Mouse (Mus musculus) left cerebral cortex, postnatal 25 days (tissue): Measurements from ENCODE around the gene Zap70. TPM values are rescaled to one million over a fixed set of nuclear protein-coding genes. Genes with fewer than 3 reads are reported as not detected.

Experiments used
- DNase-seq, 2 experiments: peaks; one replicate each; pipeline ENCODE4 v3.0.0; 2022; ENCODE audit warnings: low spot score in 2 of 2, mixed read lengths in 1 of 2
- intact Hi-C: fragments of 180-260 bp; cut with DNase I; formaldehyde crosslinking; loops from one replicate; pipeline ENCODE4 v1.15.1; 2025
- total RNA-seq, 2 experiments: library from RNA; stranded (reverse); gene quantifications; 2 replicates each; pipeline ENCODE4 v1.2.3; 2021

The Zap70 gene
- total RNA-seq, 2 experiments from 2014 or later: 1.4 to 1.9 TPM

DNA sequence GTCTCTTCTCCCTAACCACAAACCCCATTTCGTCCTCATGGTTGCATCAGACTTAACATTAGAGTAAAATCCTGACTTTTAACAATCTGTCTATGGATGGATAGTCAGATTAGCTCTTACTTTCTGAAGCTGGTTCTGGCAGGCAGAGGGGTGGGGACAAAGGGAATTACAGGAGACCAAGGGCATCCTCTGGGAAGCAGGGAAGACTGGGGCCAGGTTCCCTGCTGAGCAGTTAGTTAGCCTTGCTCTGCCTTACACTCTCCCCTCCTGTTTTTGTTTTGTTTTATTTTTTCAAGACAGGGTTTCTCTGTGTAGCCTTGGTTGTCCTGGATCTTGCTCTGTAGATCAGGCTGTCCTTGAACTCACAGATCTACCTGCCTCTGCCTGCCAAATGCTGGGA lies 8.4 kb downstream of the Zap70 start:
- DNase-seq: no peak
- intact Hi-C loops: no loop called here

GRCm38 (mm10) chr1:36770998-36771397 lies 9.4 kb downstream of the Zap70 start:
- no peak for DNase-seq
- intact Hi-C loops: no loop called here

DNA sequence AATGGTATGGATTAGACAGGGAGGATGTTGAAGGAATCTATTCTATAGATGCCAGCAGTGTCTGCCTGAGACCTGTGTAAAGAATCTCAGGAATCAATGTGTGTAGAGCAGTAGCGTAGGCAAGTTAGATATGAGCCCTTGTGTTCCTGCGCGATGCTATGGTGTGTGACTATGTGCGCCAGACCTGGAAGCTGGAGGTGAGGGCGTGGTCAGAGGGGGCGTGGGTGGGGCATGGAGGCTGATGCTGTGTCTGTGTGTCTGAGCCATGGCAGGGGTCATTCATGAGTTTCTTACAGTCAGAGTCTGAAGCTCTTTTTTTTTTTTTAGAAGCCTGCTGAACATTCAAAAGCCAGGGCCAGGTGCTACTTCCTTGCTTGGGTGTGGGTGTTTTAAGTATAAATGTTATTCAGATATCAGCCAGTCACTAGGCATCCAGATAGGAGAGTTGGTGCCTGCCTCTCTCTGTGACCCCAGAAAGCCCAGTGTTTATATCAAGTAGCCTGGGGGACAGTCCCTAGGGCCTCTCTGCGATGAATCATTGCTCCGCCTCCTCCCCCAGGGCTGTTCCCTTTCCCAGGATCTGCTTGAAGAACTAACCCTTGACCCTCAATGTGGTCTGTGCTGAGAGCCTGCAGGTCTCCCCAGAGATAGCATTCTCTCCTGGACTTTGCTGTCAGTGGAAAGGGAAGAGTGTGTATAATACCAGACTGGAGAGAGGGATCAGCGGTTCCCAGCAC lies 10.8 kb downstream of the Zap70 start:
- no peak for DNase-seq
- intact Hi-C loops: no loop called here

- no peak for DNase-seq
- intact Hi-C loops: no loop called here
Measured at GRCm38 (mm10) chr1:36780793-36781192, 19.2 kb downstream of the Zap70 start.

DNA sequence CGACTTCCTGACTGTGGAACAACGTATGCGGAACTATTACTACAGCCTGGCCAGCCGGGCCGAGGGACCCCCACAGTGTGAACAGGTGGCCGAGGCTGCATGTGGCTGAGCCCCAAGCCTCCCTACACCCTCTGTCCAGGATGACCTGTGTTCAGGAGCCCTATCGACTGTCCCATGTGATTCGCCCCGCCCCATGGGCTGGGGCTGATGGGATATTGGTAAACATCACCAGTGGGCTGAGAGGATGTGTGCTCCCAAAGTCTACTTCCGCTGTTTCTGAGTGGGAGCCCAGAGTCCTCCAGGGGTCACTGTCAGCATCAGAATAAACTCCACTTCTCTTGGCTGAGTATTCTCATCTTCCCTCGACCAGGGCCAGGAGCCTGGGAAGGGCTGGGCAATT lies 20.9 kb downstream of the Zap70 start:
- intact Hi-C loops: no loop called here
- DNase-seq: no peak

DNA sequence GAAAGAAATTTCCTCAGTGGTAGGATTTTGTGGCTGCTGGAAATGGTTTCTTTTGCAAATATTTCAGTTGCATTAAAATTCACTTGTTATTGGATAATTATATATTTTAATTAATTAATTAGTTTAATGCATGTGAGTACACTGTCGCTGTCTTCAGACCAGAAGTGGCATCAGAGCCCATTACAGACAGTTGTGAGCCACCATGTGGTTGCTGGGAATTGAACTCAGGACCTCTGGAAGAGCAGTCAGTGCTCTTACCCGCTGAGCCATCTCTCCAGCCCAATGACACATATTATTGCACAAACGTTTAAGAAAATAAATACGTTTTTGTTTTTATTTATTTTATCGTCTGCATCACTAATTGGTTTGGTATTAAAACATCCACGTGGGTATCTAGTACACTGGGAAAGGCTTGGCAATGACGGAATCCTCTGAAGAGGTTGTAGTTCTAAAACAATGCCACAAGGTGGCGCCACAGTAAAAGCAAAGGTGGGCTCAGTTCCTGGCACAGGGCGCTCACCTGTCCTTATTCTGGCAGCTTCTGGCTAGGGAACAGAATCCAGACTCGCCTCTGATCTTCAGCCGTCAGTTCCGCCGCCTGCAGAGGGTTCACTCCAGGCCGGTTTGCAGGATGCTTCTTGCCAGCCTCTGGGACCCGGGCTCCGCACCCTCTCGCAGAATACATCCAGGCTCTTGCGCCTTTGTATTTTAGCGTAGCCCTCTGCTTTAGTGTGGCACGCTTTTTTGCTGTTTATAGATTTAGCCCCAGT lies 23.0 kb downstream of the Zap70 start:
- intact Hi-C loops: loop anchor here (1.0 kb wide), 1 partner anchor 466 kb away; no protein-coding TSS in a partner anchor
- peak; percentile 86 for DNase-seq

GRCm38 (mm10) chr1:36785238-36785641 lies 23.6 kb downstream of the Zap70 start:
- intact Hi-C loops: no loop called here

GRCm38 (mm10) chr1:36786377-36786776 lies 24.8 kb downstream of the Zap70 start:
- intact Hi-C loops: no loop called here

More at GRCm38 (mm10) chr1:36785238-36785641, 23.6 kb downstream of the Zap70 start:
- DNase-seq: peak in 1 of 2 experiments; percentile 57

GRCm38 (mm10) chr1:36789416-36789815 lies 27.8 kb downstream of the Zap70 start:
- intact Hi-C loops: no loop called here
- no peak for DNase-seq

More at GRCm38 (mm10) chr1:36786377-36786776, 24.8 kb downstream of the Zap70 start:
- DNase-seq: no peak

- intact Hi-C loops: no loop called here
Measured at GRCm38 (mm10) chr1:36796711-36797110, 35.1 kb downstream of the Zap70 start.

GRCm38 (mm10) chr1:36797481-36797880 lies 35.9 kb downstream of the Zap70 start:
- intact Hi-C loops: no loop called here

More at GRCm38 (mm10) chr1:36796711-36797110, 35.1 kb downstream of the Zap70 start:
- no peak for DNase-seq

DNA sequence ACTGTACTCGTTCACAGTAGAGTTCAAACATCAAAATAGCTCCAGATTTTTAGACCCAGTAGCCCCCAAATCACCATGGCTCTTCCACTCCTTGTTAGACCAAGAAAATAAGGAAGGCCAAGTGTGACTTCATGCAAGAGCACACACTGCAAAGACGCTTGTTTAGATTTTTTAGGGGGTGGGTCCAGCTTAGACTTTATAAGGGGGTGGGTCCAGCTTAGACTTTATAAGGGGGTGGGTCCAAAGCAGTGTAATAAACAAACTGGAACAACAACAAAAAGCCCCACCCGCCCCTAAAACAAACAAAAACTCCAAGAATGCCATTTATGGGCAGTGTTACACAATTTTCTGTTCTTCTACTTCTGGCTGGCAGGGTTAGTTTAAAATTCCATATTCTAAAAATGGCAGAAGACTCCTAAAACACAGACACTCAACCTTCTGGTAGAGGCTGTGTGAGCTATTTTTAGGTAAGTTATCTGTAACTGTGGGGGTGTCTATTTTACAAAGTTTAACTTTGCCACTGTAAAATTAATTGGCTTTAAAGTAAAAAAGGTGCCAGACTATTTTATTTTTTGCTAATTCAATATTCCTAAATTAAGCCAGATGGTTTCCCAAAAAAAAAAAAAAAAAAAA lies 38.9 kb downstream of the Zap70 start:
- intact Hi-C loops: loop anchor here (5.0 kb wide), 1 partner anchor 137 kb away; no protein-coding TSS in a partner anchor
- DNase-seq: peak in 1 of 2 experiments; percentile 49

More at GRCm38 (mm10) chr1:36797481-36797880, 35.9 kb downstream of the Zap70 start:
- DNase-seq: peak; percentile 68 to 87

GRCm38 (mm10) chr1:36804259-36804658 lies 42.7 kb downstream of the Zap70 start:
- DNase-seq: no peak
- intact Hi-C loops: loop anchor here (5.0 kb wide), 1 partner anchor 133 kb away; no protein-coding TSS in a partner anchor

DNA sequence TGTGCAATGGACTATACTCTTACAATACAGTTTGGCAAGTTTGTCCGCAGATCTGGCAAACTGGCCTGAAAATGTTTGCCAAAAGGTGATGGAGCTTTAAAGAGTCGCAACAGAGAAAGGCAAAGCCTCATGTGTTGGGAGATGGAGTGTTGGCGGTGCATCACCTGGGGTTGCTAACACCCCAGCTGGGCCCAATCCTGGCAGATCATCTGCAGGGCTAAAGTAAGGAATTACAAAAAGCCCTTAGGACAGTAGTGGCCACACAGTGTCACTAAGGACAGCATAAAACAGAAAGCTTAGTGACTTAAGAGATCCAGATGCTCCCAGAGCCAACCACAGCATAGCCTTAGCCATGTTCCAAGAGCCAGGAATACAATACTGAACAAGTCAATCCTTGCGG lies 43.2 kb downstream of the Zap70 start:
- no peak for DNase-seq
- intact Hi-C loops: loop anchor here (5.0 kb wide), 1 partner anchor 132 kb away; no protein-coding TSS in a partner anchor

- intact Hi-C loops: no loop called here
- no peak for DNase-seq
Measured at GRCm38 (mm10) chr1:36806181-36806905, 44.7 kb downstream of the Zap70 start.

DNA sequence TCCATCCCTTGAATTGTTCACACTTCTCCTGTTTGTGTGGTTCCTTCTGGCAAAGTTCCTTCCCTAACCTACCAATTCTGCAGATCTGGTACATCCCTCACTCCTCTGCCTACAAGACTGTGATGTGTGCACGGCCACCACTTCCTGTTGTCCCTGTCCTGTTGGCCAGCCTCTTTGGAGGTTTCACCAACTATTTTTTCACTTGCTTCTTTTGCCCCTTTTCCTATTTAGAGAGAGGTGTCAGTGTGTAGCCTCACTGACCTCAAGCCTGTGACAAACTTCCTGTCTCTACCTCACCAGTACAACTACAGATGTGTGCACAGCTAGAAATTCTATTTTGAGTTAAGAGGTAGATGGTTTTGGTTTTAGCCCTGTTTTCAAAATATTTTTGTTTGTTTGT lies 45.5 kb downstream of the Zap70 start:
- intact Hi-C loops: no loop called here
- DNase-seq: no peak

GRCm38 (mm10) chr1:36807782-36808565 lies 46.4 kb downstream of the Zap70 start:
- peak; percentile 37 to 56 for DNase-seq
- intact Hi-C loops: no loop called here

- intact Hi-C loops: no loop called here
- DNase-seq: no peak
Measured at GRCm38 (mm10) chr1:36811806-36812205, 50.2 kb downstream of the Zap70 start.

DNA sequence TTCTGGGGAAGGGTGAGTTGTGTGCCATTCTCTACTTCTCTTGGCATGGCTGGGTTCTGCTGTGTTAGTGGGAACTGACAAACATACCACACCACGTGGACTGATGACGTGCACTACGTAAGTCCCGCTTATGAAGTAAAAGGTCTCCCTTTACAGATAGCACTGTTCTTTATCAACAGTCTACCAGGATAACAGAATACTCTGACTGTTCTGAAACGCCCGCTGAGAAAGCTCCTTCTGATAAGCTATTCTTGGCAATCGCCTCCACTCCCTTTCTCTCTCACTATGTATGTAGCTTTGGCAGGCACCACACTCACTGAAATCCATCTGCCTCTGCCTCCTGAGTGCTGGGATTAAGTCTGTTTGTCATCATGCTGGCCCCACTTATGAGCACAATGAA lies 51.8 kb downstream of the Zap70 start:
- peak; percentile 68 to 93 for DNase-seq
- intact Hi-C loops: no loop called here
